Mouse (Mus musculus): ENCODE measurements around the gene Rasal2. TPM values are rescaled to one million over a fixed set of nuclear protein-coding genes. Genes with fewer than 3 reads are reported as not detected.
A peak's percentile ranks its signal among the peaks of the same experiment; 100 is the strongest.

The Rasal2 gene
- total RNA-seq, 1 experiment from 2014 or later = 2.8 TPM

- ATAC-seq (replicated peaks in 1 of 2; ENCODE audit: insufficient read depth in 1 of 2, low FRiP score in 2 of 2, low TSS enrichment in 1 of 2, low read depth in 1 of 2, poor library complexity in 2 of 2, severe bottlenecking in 2 of 2) = no peak
Observed at GRCm38 (mm10) chr1:157137132-157137853, 275.1 kb downstream of the Rasal2 start.

GRCm38 (mm10) chr1:157128219-157128618, 284.2 kb downstream of the Rasal2 start:
- no peak for ATAC-seq (replicated peaks in 1 of 2; ENCODE audit: insufficient read depth in 1 of 2, low FRiP score in 2 of 2, low TSS enrichment in 1 of 2, low read depth in 1 of 2, poor library complexity in 2 of 2, severe bottlenecking in 2 of 2)

- ATAC-seq (replicated peaks in 1 of 2; ENCODE audit: insufficient read depth in 1 of 2, low FRiP score in 2 of 2, low TSS enrichment in 1 of 2, low read depth in 1 of 2, poor library complexity in 2 of 2, severe bottlenecking in 2 of 2) = no peak
Observed at GRCm38 (mm10) chr1:157123836-157124235, 288.6 kb downstream of the Rasal2 start.

- ATAC-seq (replicated peaks in 1 of 2; ENCODE audit: insufficient read depth in 1 of 2, low FRiP score in 2 of 2, low TSS enrichment in 1 of 2, low read depth in 1 of 2, poor library complexity in 2 of 2, severe bottlenecking in 2 of 2) = no peak
Observed at GRCm38 (mm10) chr1:157119168-157119567, 293.2 kb downstream of the Rasal2 start.

- ATAC-seq (replicated peaks in 1 of 2; ENCODE audit: insufficient read depth in 1 of 2, low FRiP score in 2 of 2, low TSS enrichment in 1 of 2, low read depth in 1 of 2, poor library complexity in 2 of 2, severe bottlenecking in 2 of 2) = no peak
Observed at GRCm38 (mm10) chr1:157117440-157117839, 295.0 kb downstream of the Rasal2 start.

- no peak for ATAC-seq (replicated peaks in 1 of 2; ENCODE audit: insufficient read depth in 1 of 2, low FRiP score in 2 of 2, low TSS enrichment in 1 of 2, low read depth in 1 of 2, poor library complexity in 2 of 2, severe bottlenecking in 2 of 2)
Observed at GRCm38 (mm10) chr1:157114492-157114891, 297.9 kb downstream of the Rasal2 start.

- ATAC-seq (replicated peaks in 1 of 2; ENCODE audit: insufficient read depth in 1 of 2, low FRiP score in 2 of 2, low TSS enrichment in 1 of 2, low read depth in 1 of 2, poor library complexity in 2 of 2, severe bottlenecking in 2 of 2) = no peak
Observed at GRCm38 (mm10) chr1:157110287-157110835, 302.0 kb downstream of the Rasal2 start.

- no peak for ATAC-seq (replicated peaks in 1 of 2; ENCODE audit: insufficient read depth in 1 of 2, low FRiP score in 2 of 2, low TSS enrichment in 1 of 2, low read depth in 1 of 2, poor library complexity in 2 of 2, severe bottlenecking in 2 of 2)
Observed at GRCm38 (mm10) chr1:157108580-157108979, 303.8 kb downstream of the Rasal2 start, which contains the start of gene Tex35. TSS of gene Tex35 (minus strand) at chr1:157108680.

- ATAC-seq (replicated peaks in 1 of 2; ENCODE audit: insufficient read depth in 1 of 2, low FRiP score in 2 of 2, low TSS enrichment in 1 of 2, low read depth in 1 of 2, poor library complexity in 2 of 2, severe bottlenecking in 2 of 2) = peak; percentile 97
Observed at GRCm38 (mm10) chr1:157101122-157101865, 311.1 kb downstream of the Rasal2 start.

GRCm38 (mm10) chr1:157095534-157095933, 316.9 kb downstream of the Rasal2 start:
- ATAC-seq (replicated peaks in 1 of 2; ENCODE audit: insufficient read depth in 1 of 2, low FRiP score in 2 of 2, low TSS enrichment in 1 of 2, low read depth in 1 of 2, poor library complexity in 2 of 2, severe bottlenecking in 2 of 2) = no peak

GRCm38 (mm10) chr1:157092622-157093021, 319.8 kb downstream of the Rasal2 start:
- ATAC-seq (replicated peaks in 1 of 2; ENCODE audit: insufficient read depth in 1 of 2, low FRiP score in 2 of 2, low TSS enrichment in 1 of 2, low read depth in 1 of 2, poor library complexity in 2 of 2, severe bottlenecking in 2 of 2) = no peak

- ATAC-seq (replicated peaks in 1 of 2; ENCODE audit: insufficient read depth in 1 of 2, low FRiP score in 2 of 2, low TSS enrichment in 1 of 2, low read depth in 1 of 2, poor library complexity in 2 of 2, severe bottlenecking in 2 of 2) = no peak; a peak in 1 of 4 replicates
Observed at GRCm38 (mm10) chr1:157092140-157092539, 320.3 kb downstream of the Rasal2 start.

- ATAC-seq (replicated peaks in 1 of 2; ENCODE audit: insufficient read depth in 1 of 2, low FRiP score in 2 of 2, low TSS enrichment in 1 of 2, low read depth in 1 of 2, poor library complexity in 2 of 2, severe bottlenecking in 2 of 2) = no peak
Observed at GRCm38 (mm10) chr1:157090835-157091234, 321.6 kb downstream of the Rasal2 start.

GRCm38 (mm10) chr1:157086097-157086994, 326.0 kb downstream of the Rasal2 start:
- ATAC-seq (replicated peaks in 1 of 2; ENCODE audit: insufficient read depth in 1 of 2, low FRiP score in 2 of 2, low TSS enrichment in 1 of 2, low read depth in 1 of 2, poor library complexity in 2 of 2, severe bottlenecking in 2 of 2) = peak; percentile 52 to 57; a peak in 2 of 4 replicates

Measured in hematopoietic stem cell, adult 5-6 weeks (primary cell).